Mouse (Mus musculus) hindbrain, embryonic 15.5 days (tissue): ENCODE results near the gene Zkscan5. TPM values are rescaled to one million over a fixed set of nuclear protein-coding genes. Genes with fewer than 3 reads are reported as not detected.
A peak's percentile ranks its signal among the peaks of the same experiment; 100 is the strongest.

Experiments used
- ATAC-seq: fragments of 200-750 bp; cut with Nextera tagmentation; 2 replicates; pipeline ENCODE4 v1.8.0; 2017; ENCODE audit warnings: low read depth, moderate number of reproducible peaks, moderate TSS enrichment; ENCODE audit not compliant: low FRiP score
- H3K27ac ChIP-seq: fragments of 300-500 bp; sonication (generic); replicated peaks from 2 replicates; pipeline ENCODE4 v1.5.1; 2015; ENCODE audit warnings: mild to moderate bottlenecking, inconsistent platforms
- H3K27me3 ChIP-seq: fragments of 300-500 bp; sonication (generic); 2 replicates; pipeline ENCODE4 v1.6.1; 2015; ENCODE audit warnings: control low read depth, inconsistent platforms
- H3K36me3 ChIP-seq: fragments of 300-500 bp; sonication (generic); 2 replicates; pipeline ENCODE4 v1.6.1; 2015; ENCODE audit warnings: control low read depth, inconsistent platforms
- H3K4me1 ChIP-seq: fragments of 300-500 bp; sonication (generic); replicated peaks from 2 replicates; pipeline ENCODE4 v1.6.1; 2015; ENCODE audit warnings: control low read depth, inconsistent platforms
- H3K4me2 ChIP-seq: fragments of 300-500 bp; sonication (generic); 2 replicates; pipeline ENCODE4 v1.6.1; 2015; ENCODE audit warnings: moderate library complexity, mild to moderate bottlenecking, inconsistent platforms
- H3K4me3 ChIP-seq: fragments of 300-500 bp; sonication (generic); 2 replicates; pipeline ENCODE4 v1.5.1; 2015; ENCODE audit warnings: mild to moderate bottlenecking, inconsistent platforms
- H3K9ac ChIP-seq: fragments of 300-500 bp; sonication (generic); 2 replicates; pipeline ENCODE4 v1.6.1; 2015; ENCODE audit warnings: inconsistent platforms
- H3K9me3 ChIP-seq: fragments of 300-500 bp; sonication (generic); 2 replicates; pipeline ENCODE4 v1.6.1; 2016; ENCODE audit warnings: control low read depth, inconsistent platforms
- WGBS: fragments of 180-500 bp; shearing (Covaris S2); methylation state at CpG from one replicate; pipeline ENCODE4 v1.1.7; 2015; 5-methylcytosine and 5-hydroxymethylcytosine counted together
- polyA plus RNA-seq: library from polyadenylated mRNA; unstranded; fragments of >200 nt; fragmentation: Nextera tagmentation; extraction: Ambion mirVana; gene quantifications from 2 replicates; pipeline ENCODE4 v1.2.1, GENCODE M21; 2015

The Zkscan5 gene
- polyA plus RNA-seq, result 13.8 and 15.3 TPM in 2 replicates

DNA sequence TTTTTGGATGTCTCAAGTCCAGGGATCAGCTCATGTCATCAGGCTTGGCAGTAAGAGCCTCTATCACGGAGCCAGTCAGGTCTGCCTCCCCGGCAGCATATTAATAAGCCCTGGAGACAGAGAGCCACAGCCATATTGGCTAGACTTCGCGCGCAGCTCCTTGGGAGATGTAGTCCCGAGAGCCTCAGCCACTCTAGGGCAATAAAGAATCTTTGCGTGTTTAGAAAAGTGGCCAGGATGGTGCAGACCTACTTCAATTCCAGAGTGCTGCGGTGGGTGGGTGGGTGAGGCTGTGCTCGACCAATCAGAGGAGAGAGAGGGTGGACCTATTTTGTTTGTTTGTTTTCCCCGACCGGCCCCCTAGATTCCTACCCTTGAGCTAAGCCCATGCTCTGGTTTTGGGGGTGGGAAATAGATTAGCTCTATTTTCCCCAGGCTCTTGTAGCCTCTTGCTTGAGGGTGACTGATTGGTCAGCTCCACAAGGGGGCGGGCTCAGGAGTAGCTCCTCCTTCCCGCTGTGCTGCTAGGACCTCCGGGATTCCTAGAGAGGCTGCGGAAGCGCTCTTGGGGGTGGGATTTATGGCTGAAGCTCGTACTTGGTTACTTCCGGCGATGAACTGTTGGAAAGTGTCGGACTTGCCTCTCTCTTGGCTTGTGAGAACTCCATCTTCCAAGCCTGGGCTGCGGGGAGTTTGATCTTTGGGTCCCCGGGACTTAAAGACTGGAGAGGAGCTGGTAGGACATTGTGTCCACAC lies at the start of gene Zkscan5:
Gene Zkscan5 (plus strand): TSS at position 627 of the 756 bp plus-strand sequence.
- H3K27me3 ChIP-seq, result no peaks in the 10 kb centered on the region
- H3K4me1 ChIP-seq, result peaks cover 30% of the 10 kb centered on the region
- ATAC-seq, result peak; percentile 95
- under 1% methylated on average over 22 of the region's 22 CpGs for WGBS
- H3K4me2 ChIP-seq, result peak within 1 kb of the TSS; percentile 63
- peak within 1 kb of the TSS; percentile 49 for H3K9ac ChIP-seq
- H3K27ac ChIP-seq, result peak within 1 kb of the TSS; percentile 87
- H3K4me3 ChIP-seq, result peak within 1 kb of the TSS; percentile 52
- peaks cover 4% of the 10 kb centered on the region; the same call in 1 of the 2 replicates for H3K36me3 ChIP-seq
- H3K9me3 ChIP-seq, result no peaks in the 10 kb centered on the region

DNA sequence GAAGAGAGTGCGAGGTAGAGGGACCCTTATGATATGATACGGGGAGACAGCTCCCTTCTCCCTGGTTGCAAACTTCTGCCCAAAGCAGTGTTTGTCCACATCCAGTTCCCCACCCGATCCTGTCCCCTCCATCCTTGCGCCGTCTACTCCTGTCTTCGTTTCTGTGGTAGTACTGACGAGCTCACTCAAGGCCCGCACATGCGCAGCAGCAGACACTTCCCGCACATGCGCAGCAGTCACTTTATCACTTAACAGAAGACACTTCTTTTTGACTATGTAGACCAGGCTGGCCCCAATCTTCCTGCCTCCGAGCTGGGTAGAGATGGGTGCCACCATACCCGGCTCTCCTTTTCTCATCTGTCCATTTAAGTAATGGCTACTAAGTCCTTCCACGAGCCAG lies 43.0 kb upstream of the Zkscan5 start:
- Histone ChIP-seq H3K4me3 (no peak overlapping the region), H3K27me3 (no peaks in the 10 kb centered on the region), H3K4me2 (no peak overlapping the region), H3K36me3 (peaks cover 55% of the 10 kb centered on the region), H3K27ac (no peak overlapping the region), H3K9me3 (no peaks in the 10 kb centered on the region), H3K4me1 (peaks cover 8% of the 10 kb centered on the region), H3K9ac (no peak overlapping the region)
- ATAC-seq, result no peak
- WGBS, result 96% methylated on average over 14 of the region's 14 CpGs

GRCm38 (mm10) chr5:145164710-145165109 lies 39.7 kb upstream of the Zkscan5 start:
- Histone ChIP-seq H3K4me1 (peaks cover 25% of the 10 kb centered on the region), H3K9me3 (no peaks in the 10 kb centered on the region), H3K36me3 (peaks cover 27% of the 10 kb centered on the region), H3K4me2 (no peak overlapping the region), H3K9ac (no peak overlapping the region), H3K27me3 (no peaks in the 10 kb centered on the region), H3K27ac (no peak overlapping the region), H3K4me3 (no peak overlapping the region)
- ATAC-seq, result no peak
- 72% methylated on average over 3 of the region's 3 CpGs for WGBS

DNA sequence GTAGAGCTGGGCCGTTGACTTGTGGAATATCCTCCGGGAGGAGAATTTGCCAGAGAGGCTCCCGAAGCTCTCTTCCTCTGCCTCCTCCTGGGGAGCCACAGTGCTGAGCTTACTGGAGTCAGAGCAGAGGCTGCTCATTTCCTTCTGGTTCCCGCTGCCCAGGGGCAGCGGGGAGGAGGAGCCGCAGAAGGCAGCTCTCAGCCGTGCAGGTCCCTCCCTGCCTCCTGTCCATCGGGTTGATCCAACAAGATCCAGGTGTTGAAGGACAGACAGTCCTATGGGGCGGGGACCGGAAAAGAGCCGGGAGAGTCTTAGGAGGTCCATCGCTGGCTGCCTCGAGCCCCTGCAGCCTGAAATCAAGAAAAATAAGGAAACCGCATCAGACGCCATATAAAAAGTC lies 39.2 kb upstream of the Zkscan5 start:
- no peak for ATAC-seq
- Histone ChIP-seq H3K4me3 (no peak overlapping the region), H3K4me2 (no peak overlapping the region), H3K27ac (no peak overlapping the region), H3K9me3 (no peaks in the 10 kb centered on the region), H3K4me1 (peaks cover 25% of the 10 kb centered on the region), H3K36me3 (peaks cover 25% of the 10 kb centered on the region), H3K9ac (no peak overlapping the region), H3K27me3 (no peaks in the 10 kb centered on the region)
- 89% methylated on average over 15 of the region's 15 CpGs for WGBS

DNA sequence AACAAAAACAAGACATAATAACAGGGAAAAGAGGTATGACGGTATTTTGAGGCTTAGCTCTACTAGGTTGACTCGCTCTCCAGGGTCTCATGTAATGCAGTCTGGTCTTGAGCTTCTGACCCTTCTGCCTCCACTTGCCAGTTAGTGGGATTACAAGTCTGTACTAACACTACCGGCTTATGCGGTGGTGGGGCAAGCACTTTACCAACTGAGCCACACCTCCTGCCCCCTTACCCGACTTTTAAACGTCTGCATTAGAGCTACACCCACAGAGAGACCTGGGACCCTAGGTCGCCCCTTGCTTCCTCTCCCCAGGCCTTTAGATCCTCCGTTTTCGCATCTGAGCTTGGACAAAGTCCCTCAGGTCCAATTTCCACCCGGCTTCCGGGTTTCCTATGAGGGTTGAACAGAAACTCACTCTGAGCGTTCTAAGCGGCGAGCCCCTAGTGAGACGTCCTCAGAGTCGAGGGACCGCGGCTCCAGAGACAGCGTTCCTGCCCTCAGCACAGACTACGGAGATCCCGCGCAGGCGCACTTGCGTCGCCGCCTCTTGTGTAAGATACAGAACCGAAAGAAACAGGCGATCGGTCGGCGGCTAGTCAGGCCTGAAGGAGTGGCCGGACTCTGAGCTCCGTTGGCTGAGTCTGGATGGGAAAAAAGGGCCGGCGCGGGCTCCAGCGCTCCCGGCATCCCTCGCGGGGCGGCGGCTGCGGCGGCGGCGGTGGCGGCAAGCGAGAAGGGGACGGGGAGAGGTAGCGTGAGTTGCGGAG lies 37.6 kb upstream of the Zkscan5 start, which contains the start of the genes Ptcd1 and Cpsf4:
Gene Ptcd1 (minus strand): TSS at position 573 of the 770 bp plus-strand sequence.
Gene Cpsf4 (plus strand): TSS at position 678 of the 770 bp plus-strand sequence.
- WGBS, result under 1% methylated on average over 49 of the region's 51 CpGs
- H3K36me3 ChIP-seq, result peaks cover 23% of the 10 kb centered on the region
- peak; percentile 93 for ATAC-seq

DNA sequence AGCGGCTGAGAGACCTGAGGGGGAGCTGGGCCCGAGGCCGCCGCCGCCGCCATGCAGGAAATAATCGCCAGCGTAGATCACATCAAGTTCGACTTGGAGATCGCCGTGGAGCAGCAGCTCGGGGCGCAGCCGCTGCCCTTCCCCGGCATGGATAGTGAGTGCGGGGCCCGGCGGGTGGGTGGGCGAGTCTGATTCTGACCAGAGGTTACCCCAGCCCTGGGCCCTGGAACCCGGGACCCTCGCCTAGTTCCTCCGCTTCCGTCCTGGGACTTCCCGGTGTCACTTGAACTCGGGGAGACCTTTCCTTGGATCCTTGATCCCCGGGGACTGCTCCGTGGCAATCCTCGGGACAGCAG lies 37.1 kb upstream of the Zkscan5 start:
- 0% methylated on average over 26 of the region's 28 CpGs for WGBS
- Histone ChIP-seq H3K27me3 (no peaks in the 10 kb centered on the region), H3K4me3 (peak overlapping the region; percentile 92)

More for the DNA sequence above, 37.6 kb upstream of the Zkscan5 start, which contains the start of the genes Ptcd1 and Cpsf4:
- no peaks in the 10 kb centered on the region for H3K9me3 ChIP-seq
- H3K9ac ChIP-seq, result peak within 1 kb of the TSS; percentile 96
- no peaks in the 10 kb centered on the region for H3K27me3 ChIP-seq
- peak within 1 kb of the TSS; percentile 84 for H3K27ac ChIP-seq
- peaks cover 25% of the 10 kb centered on the region for H3K4me1 ChIP-seq
- H3K4me3 ChIP-seq, result peak within 1 kb of the TSS; percentile 92
- peak within 1 kb of the TSS; percentile 94 for H3K4me2 ChIP-seq

GRCm38 (mm10) chr5:145178461-145178980 lies 25.8 kb upstream of the Zkscan5 start:
- H3K9ac ChIP-seq, result no peak overlapping the region
- H3K36me3 ChIP-seq, result peaks cover 91% of the 10 kb centered on the region
- H3K4me2 ChIP-seq, result no peak overlapping the region
- no peaks in the 10 kb centered on the region for H3K4me1 ChIP-seq
- ATAC-seq, result no peak
- no peaks in the 10 kb centered on the region for H3K9me3 ChIP-seq
- no peak overlapping the region for H3K4me3 ChIP-seq
- WGBS, result 89% methylated on average over 18 of the region's 18 CpGs
- H3K27me3 ChIP-seq, result no peaks in the 10 kb centered on the region
- no peak overlapping the region for H3K27ac ChIP-seq

More for the DNA sequence above, 37.1 kb upstream of the Zkscan5 start:
- Histone ChIP-seq H3K4me2 (peak overlapping the region; percentile 94), H3K27ac (peak overlapping the region; percentile 82), H3K4me1 (peaks cover 25% of the 10 kb centered on the region), H3K9ac (peak overlapping the region; percentile 96), H3K9me3 (no peaks in the 10 kb centered on the region), H3K36me3 (peaks cover 25% of the 10 kb centered on the region)
- ATAC-seq, result peak; percentile 76

- Histone ChIP-seq H3K36me3 (peaks cover 67% of the 10 kb centered on the region), H3K27ac (no peak overlapping the region), H3K4me2 (no peak overlapping the region), H3K9me3 (no peaks in the 10 kb centered on the region), H3K4me3 (no peak overlapping the region), H3K27me3 (no peaks in the 10 kb centered on the region), H3K4me1 (peaks cover 16% of the 10 kb centered on the region), H3K9ac (no peak overlapping the region)
- no peak for ATAC-seq
- 87% methylated on average over 2 of the region's 2 CpGs for WGBS
Measured at GRCm38 (mm10) chr5:145185244-145185643, 19.1 kb upstream of the Zkscan5 start.

DNA sequence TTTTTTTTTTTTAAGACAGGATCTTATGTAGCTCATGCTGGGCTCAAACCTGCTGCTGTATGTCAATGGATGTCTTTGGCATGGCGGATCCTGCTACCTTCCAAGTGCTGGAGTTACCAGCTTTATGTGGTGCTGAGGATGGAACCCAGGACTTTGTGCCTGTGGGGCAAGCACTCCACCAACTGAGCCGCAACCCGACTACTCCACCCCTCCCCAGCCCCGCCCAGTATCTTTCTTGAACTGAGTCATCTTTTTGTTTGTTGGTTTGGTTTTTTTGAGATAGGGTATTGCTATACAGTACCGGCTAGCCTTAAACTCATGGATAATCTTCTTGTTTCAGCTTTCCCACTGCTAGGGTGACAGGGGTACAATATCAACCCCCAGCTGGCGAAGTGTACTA lies 14.9 kb upstream of the Zkscan5 start:
- Histone ChIP-seq H3K4me3 (no peak overlapping the region), H3K9me3 (no peaks in the 10 kb centered on the region), H3K9ac (no peak overlapping the region), H3K27me3 (no peaks in the 10 kb centered on the region), H3K27ac (no peak overlapping the region), H3K4me2 (0 out of 2 replicates have a peak overlapping the region, but pooled peaks have one; percentile 77), H3K36me3 (peaks cover 41% of the 10 kb centered on the region), H3K4me1 (peaks cover 28% of the 10 kb centered on the region)
- WGBS, result 98% methylated on average over 6 of the region's 6 CpGs
- no peak for ATAC-seq

GRCm38 (mm10) chr5:145190373-145190772 lies 14.0 kb upstream of the Zkscan5 start:
- peak overlapping the region; percentile 89 for H3K27ac ChIP-seq
- peak overlapping the region; percentile 82 for H3K4me3 ChIP-seq
- H3K4me1 ChIP-seq, result peaks cover 28% of the 10 kb centered on the region
- H3K9ac ChIP-seq, result peak overlapping the region; percentile 91
- no peaks in the 10 kb centered on the region for H3K9me3 ChIP-seq
- peak overlapping the region; percentile 77 for H3K4me2 ChIP-seq
- no peaks in the 10 kb centered on the region for H3K27me3 ChIP-seq
- 57% methylated on average over 5 of the region's 5 CpGs for WGBS
- H3K36me3 ChIP-seq, result peaks cover 42% of the 10 kb centered on the region
- no peak for ATAC-seq

DNA sequence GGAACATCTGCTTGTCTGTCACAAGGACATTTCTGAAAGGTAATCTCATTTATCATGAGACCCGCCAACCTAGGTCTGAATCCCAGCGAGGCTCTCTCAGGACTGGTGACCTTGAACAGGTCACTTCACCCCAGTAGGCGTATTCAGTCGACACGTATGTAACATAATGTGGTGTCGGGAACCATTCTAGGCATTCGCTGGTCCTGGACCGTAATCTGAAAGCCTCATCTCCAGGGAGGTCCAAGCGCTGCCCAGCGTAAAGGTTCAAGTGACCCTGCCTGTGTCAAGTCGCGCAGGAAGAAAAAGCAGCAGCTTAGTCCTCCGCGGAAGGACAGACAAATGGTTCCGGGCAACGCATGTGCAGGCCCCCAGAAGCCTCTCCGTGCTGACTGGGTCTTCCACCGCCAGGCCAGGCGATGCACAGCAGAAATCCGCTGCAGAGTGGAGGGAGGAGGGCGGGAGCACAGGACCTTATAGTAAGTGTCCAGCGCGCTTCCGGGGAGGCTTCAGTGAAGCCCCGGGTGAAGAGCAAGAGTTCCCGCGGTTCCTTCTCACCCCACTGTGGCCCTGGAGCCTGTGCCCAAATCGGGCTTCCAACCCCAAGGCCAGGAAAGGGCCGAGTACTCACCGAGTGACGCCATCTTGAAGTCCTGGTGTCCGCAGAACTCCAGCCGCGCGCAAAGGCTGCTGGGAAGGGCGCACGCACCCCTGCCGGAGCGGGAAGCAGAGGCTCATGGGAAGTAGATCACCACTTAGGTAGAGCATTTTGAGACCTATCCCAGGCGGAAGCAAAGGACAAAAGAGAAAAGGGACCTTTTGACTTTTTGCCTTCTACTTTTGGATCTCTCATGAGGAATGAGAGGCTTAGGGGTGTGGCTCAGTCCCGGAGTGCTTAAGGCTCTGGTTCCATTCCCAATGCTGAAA lies 13.2 kb upstream of the Zkscan5 start:
- WGBS, result 1% methylated on average over 41 of the region's 41 CpGs
- H3K27me3 ChIP-seq, result no peaks in the 10 kb centered on the region

More for the DNA sequence above, 13.2 kb upstream of the Zkscan5 start:
- peak; percentile 92 for ATAC-seq
- H3K4me1 ChIP-seq, result peaks cover 28% of the 10 kb centered on the region
- peak overlapping the region; percentile 91 for H3K9ac ChIP-seq
- H3K27ac ChIP-seq, result peak overlapping the region; percentile 89
- peak overlapping the region; percentile 77 for H3K4me2 ChIP-seq
- peak overlapping the region; percentile 82 for H3K4me3 ChIP-seq
- no peaks in the 10 kb centered on the region for H3K9me3 ChIP-seq
- peaks cover 42% of the 10 kb centered on the region for H3K36me3 ChIP-seq
